Mouse (Mus musculus) stomach, postnatal 0 days (tissue): Measurements from ENCODE around the gene Azin2. TPM values are rescaled to one million over a fixed set of nuclear protein-coding genes. Genes with fewer than 3 reads are reported as not detected.

Experiments
- ATAC-seq: fragments of 200-750 bp; cut with Nextera tagmentation; 2 replicates; pipeline ENCODE4 v1.8.0; 2017; ENCODE audit not compliant: low FRiP score, low TSS enrichment
- DNase-seq: peaks from one replicate; pipeline ENCODE4 v3.0.0-alpha.2; 2016; ENCODE audit warnings: low spot score
- H3K27ac ChIP-seq: fragments of 300-500 bp; sonication (generic); replicated peaks from 2 replicates; pipeline ENCODE4 v1.5.1; 2014; ENCODE audit warnings: mild to moderate bottlenecking, control low read depth
- H3K27me3 ChIP-seq: fragments of 300-500 bp; sonication (generic); 2 replicates; pipeline ENCODE4 v1.6.1; 2014; ENCODE audit warnings: low read length; ENCODE audit not compliant: control insufficient read depth, insufficient read depth
- H3K36me3 ChIP-seq: fragments of 300-500 bp; sonication (generic); 2 replicates; pipeline ENCODE4 v1.6.1; 2014; ENCODE audit warnings: low read length, mixed read lengths; ENCODE audit not compliant: control insufficient read depth, insufficient read depth
- H3K4me1 ChIP-seq: fragments of 300-500 bp; sonication (generic); replicated peaks from 2 replicates; pipeline ENCODE4 v1.6.1; 2014; ENCODE audit warnings: antibody characterized with exemption; ENCODE audit not compliant: control insufficient read depth, insufficient read depth
- H3K4me2 ChIP-seq: fragments of 300-500 bp; sonication (generic); replicated peaks from 2 replicates; pipeline ENCODE4 v1.6.1; 2014; ENCODE audit warnings: low read depth, mild to moderate bottlenecking, control low read depth, moderate library complexity
- H3K4me3 ChIP-seq: fragments of 300-500 bp; sonication (generic); 2 replicates; pipeline ENCODE4 v1.5.1; 2014; ENCODE audit warnings: low read depth, low read length, control low read depth
- H3K9ac ChIP-seq: fragments of 300-500 bp; sonication (generic); 2 replicates; pipeline ENCODE4 v1.6.1; 2014; ENCODE audit warnings: mild to moderate bottlenecking, low read length, control low read depth, mixed read lengths
- H3K9me3 ChIP-seq: fragments of 300-500 bp; sonication (generic); 2 replicates; pipeline ENCODE4 v1.6.1; 2016; ENCODE audit warnings: low read length; ENCODE audit not compliant: control insufficient read depth
- CTCF ChIP-seq: IDR thresholded peaks from 2 replicates; pipeline ENCODE4 v1.5.1; 2016; ENCODE audit warnings: antibody characterized with exemption, low read depth, mild to moderate bottlenecking, moderate library complexity
- EP300 ChIP-seq: optimal IDR thresholded peaks from 2 replicates; pipeline ENCODE3; 2016; ENCODE audit warnings: antibody characterized with exemption
- WGBS: fragments of 180-500 bp; shearing (Covaris S2); extraction: QIAGEN DNeasy Blood & Tissue Kit; methylation state at CpG from one replicate; pipeline ENCODE4 v1.1.7; 2014; 5-methylcytosine and 5-hydroxymethylcytosine counted together
- polyA plus RNA-seq: library from polyadenylated mRNA; unstranded; fragments of >200 nt; fragmentation: Nextera tagmentation; extraction: Ambion mirVana; gene quantifications from 2 replicates; pipeline ENCODE4 v1.2.1, GENCODE M21; 2015

Azin2 gene
- polyA plus RNA-seq, 1 experiment from 2014 or later, result 10.8 TPM

- H3K9me3 ChIP-seq, result no peaks in the 10 kb centered on the region
- no peak overlapping the region for H3K4me3 ChIP-seq
- H3K27ac ChIP-seq, result no peak overlapping the region
- H3K4me1 ChIP-seq, result no peaks in the 10 kb centered on the region
- H3K36me3 ChIP-seq, result no peaks in the 10 kb centered on the region
- DNase-seq (no peak), ATAC-seq (no peak)
- WGBS, result 89% methylated on average over 4 of the region's 4 CpGs
- no peak overlapping the region for H3K4me2 ChIP-seq
- no peaks in the 10 kb centered on the region for H3K27me3 ChIP-seq
- no peak overlapping the region for H3K9ac ChIP-seq
- TF ChIP-seq CTCF, result no peak
- TF ChIP-seq EP300, result no peak
These were observed 66.4 kb downstream of the Azin2 start for GRCm38 (mm10) chr4:128895841-128896240.

DNA sequence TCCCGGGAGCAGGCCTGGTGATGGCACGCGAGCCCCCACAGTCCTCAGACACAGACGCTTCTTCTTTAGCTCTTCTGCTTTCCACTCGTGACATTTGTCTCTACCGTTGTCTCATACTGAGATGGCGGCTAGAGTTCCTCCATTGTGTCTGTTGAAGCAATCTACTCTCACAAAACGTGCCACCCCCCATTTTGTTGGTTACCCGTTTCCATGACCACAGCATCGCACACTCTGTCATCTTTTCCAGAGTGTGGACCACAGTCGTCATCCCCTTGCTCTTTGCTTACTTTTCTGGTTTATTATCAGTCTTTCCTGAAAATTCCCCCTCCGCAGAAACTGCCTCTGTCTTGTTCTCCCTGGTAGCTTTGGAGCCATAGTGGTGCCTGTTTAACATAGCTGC is 68.1 kb downstream of the Azin2 start:
- no peak for ATAC-seq
- Histone ChIP-seq H3K4me3 (no peak overlapping the region), H3K36me3 (no peaks in the 10 kb centered on the region), H3K27ac (no peak overlapping the region), H3K9ac (no peak overlapping the region), H3K4me1 (no peaks in the 10 kb centered on the region), H3K9me3 (no peaks in the 10 kb centered on the region), H3K27me3 (no peaks in the 10 kb centered on the region), H3K4me2 (no peak overlapping the region)
- no peak for DNase-seq
- WGBS, result 77% methylated on average over 12 of the region's 12 CpGs
- TF ChIP-seq CTCF, result no peak
- no peak for TF ChIP-seq EP300

- H3K4me1 ChIP-seq, result no peaks in the 10 kb centered on the region
- H3K4me2 ChIP-seq, result no peak overlapping the region
- H3K27ac ChIP-seq, result no peak overlapping the region
- H3K4me3 ChIP-seq, result no peak overlapping the region
- 91% methylated on average over 6 of the region's 6 CpGs for WGBS
- no peaks in the 10 kb centered on the region for H3K27me3 ChIP-seq
- no peaks in the 10 kb centered on the region for H3K36me3 ChIP-seq
- DNase-seq, result no peak
- no peaks in the 10 kb centered on the region for H3K9me3 ChIP-seq
- no peak overlapping the region for H3K9ac ChIP-seq
- ATAC-seq, result no peak; the same call in 1 of the 2 replicates
- no peak for TF ChIP-seq CTCF
- no peak for TF ChIP-seq EP300
These were observed 70.1 kb downstream of the Azin2 start for GRCm38 (mm10) chr4:128892188-128892587.

- H3K9ac ChIP-seq, result no peak overlapping the region
- TF ChIP-seq EP300 (no peak), CTCF (no peak)
- WGBS, result 77% methylated on average over 6 of the region's 6 CpGs
- no peaks in the 10 kb centered on the region for H3K36me3 ChIP-seq
- H3K27ac ChIP-seq, result no peak overlapping the region
- H3K27me3 ChIP-seq, result no peaks in the 10 kb centered on the region
- ATAC-seq (no peak), DNase-seq (no peak)
- no peak overlapping the region for H3K4me2 ChIP-seq
- no peak overlapping the region for H3K4me3 ChIP-seq
- H3K9me3 ChIP-seq, result no peaks in the 10 kb centered on the region
- H3K4me1 ChIP-seq, result no peaks in the 10 kb centered on the region
These were observed 70.5 kb downstream of the Azin2 start for GRCm38 (mm10) chr4:128891746-128892145.

DNA sequence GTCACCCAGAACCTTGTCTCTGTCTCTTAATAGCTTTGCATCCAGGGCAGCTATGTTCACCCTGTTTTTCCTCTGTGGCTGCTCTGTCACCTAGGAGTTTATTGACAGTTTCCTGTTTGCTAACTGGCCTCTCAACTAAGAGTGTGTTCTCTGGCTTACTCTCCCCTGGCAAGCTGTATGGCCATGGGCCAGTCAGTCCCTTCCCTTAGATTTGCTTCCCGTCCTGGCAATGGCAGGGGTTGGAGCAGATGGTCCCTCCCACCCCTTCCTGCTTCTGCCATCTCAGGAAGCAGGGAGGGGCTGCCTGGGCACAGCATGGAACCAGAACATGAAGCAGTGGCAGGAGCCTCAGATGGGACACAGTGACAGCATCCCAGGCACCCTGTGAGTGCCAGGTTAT is 71.1 kb downstream of the Azin2 start:
- no peak for TF ChIP-seq EP300
- no peak for TF ChIP-seq CTCF
- peak; percentile 19; the same call in 1 of the 2 replicates for ATAC-seq
- H3K4me1 ChIP-seq, result no peaks in the 10 kb centered on the region
- H3K4me3 ChIP-seq, result no peak overlapping the region
- 10% methylated on average over 1 of the region's 1 CpGs for WGBS
- no peak for DNase-seq
- no peaks in the 10 kb centered on the region for H3K36me3 ChIP-seq
- H3K9ac ChIP-seq, result no peak overlapping the region
- no peak overlapping the region for H3K4me2 ChIP-seq
- H3K9me3 ChIP-seq, result no peaks in the 10 kb centered on the region
- H3K27ac ChIP-seq, result no peak overlapping the region
- H3K27me3 ChIP-seq, result no peaks in the 10 kb centered on the region

DNA sequence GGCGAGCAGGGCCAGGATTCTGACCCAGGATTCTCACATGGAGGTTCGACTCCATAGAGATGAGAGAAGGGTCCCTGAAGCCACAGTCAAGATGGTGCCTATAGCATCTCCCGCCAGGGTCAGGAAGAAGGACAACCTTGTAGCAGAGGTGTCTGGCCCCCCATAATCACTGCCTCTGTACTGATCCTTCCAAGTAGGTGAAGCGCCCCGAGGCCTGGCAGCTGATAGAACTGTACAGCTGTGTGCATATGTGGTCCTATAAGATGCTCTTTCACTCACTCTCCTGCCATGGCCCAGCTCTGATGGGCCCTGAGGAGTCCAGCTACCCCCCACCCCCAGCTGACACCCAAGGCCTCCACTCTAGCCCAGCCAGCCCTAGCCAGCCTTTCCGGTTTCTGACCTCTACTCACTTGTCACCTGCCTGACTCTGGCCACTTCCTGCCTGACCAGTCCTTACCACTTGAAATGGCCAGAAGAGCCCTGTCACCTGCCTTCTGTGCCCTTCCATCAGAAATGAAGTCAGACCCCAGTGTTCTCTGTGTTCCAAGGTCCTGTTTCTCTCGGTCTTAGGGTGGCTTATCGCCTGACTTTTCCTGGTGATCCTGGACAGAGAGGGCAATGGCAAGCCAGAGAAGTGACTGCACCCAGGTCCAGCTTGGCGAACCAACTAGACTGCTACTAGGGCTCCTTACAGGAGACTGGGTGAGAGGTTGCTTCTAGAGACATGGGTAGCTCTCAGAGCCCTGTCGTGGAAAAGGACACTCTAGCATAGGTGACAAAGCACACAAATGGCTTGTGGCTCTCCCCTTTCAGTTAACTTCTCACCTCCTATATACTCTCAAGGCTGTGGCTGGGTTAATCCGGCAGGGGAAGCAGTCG is 72.3 kb downstream of the Azin2 start:
- H3K27me3 ChIP-seq, result no peaks in the 10 kb centered on the region
- no peaks in the 10 kb centered on the region for H3K4me1 ChIP-seq
- 84% methylated on average over 12 of the region's 12 CpGs for WGBS
- H3K4me3 ChIP-seq, result no peak overlapping the region
- ATAC-seq (no peak), DNase-seq (no peak)
- H3K9ac ChIP-seq, result no peak overlapping the region
- H3K4me2 ChIP-seq, result no peak overlapping the region
- no peaks in the 10 kb centered on the region for H3K36me3 ChIP-seq
- H3K9me3 ChIP-seq, result no peaks in the 10 kb centered on the region
- no peak overlapping the region for H3K27ac ChIP-seq
- TF ChIP-seq EP300, result no peak
- TF ChIP-seq CTCF, result no peak
